Mouse (Mus musculus): ENCODE measurements at regions not wholly inside any gene's neighbourhood (a gene's known extent, or its start where the extent isn't known, plus 50 kb on each side); places are given as distances from the start of the nearest gene placed in this dataset.

DNA sequence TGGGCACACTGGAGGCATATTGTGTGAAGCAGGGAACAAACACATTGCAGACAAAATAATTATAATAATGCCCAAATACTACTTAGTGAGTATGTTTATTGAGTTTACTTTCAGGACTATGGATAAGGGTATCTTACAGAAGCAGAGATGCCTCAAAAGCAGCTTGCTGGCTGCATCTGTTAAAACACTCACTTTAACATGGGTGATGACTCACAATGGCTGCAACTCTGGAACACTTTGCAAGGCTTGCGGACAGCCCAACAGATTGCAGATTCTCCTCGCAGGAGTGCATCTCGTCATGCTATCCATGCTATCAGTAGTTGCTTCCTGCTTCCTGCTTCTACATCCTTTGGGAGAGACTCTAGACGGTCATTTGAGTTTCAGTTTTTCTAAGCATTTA, 373.2 kb upstream of the Arpp21 start:
- ATAC-seq (replicated peaks; ENCODE audit: insufficient number of reproducible peaks, insufficient read depth, low FRiP score, low read depth) = no peak

DNA sequence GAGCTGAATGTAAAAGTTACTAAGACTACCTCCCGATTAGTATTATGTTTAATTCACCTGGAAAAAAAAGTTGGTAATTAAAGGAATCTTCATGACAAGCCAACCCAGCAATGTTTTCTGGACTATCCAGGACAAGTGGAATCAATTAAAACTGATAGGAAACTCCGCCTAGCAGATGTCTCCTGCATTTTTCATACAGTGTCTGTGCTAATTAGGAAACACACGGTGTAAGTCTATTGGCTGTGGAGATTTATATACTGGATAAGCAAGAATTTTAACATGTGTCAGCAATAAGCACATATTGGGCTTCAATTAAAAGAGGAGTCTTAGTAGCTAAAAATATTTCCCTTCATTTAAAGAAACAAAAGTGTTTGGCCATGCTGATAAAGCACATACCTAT, 371.5 kb upstream of the Arpp21 start:
- H3K9ac ChIP-seq = no peak overlapping the region
- no peak overlapping the region for H3K4me2 ChIP-seq
- no peaks in the 10 kb centered on the region for H3K36me3 ChIP-seq
- H3K9me3 ChIP-seq (replicated peaks) = no peaks in the 10 kb centered on the region
- WGBS = 68% methylated on average over 3 of the region's 3 CpGs
- H3K4me3 ChIP-seq = no peak overlapping the region
- H3K4me1 ChIP-seq (replicated peaks) = no peaks in the 10 kb centered on the region
- ATAC-seq (replicated peaks; ENCODE audit: insufficient number of reproducible peaks, insufficient read depth, low FRiP score, low read depth) = no peak
- no peaks in the 10 kb centered on the region for H3K27me3 ChIP-seq
- no peak overlapping the region for H3K27ac ChIP-seq

More for the DNA sequence above, 373.2 kb upstream of the Arpp21 start:
- H3K4me1 ChIP-seq (replicated peaks) = no peaks in the 10 kb centered on the region
- H3K27ac ChIP-seq = no peak overlapping the region
- no peaks in the 10 kb centered on the region for H3K27me3 ChIP-seq
- H3K4me2 ChIP-seq = no peak overlapping the region
- H3K9ac ChIP-seq = no peak overlapping the region
- H3K9me3 ChIP-seq (replicated peaks) = no peaks in the 10 kb centered on the region
- H3K4me3 ChIP-seq = no peak overlapping the region
- WGBS = 46% methylated on average over 4 of the region's 4 CpGs
- H3K36me3 ChIP-seq = no peaks in the 10 kb centered on the region

DNA sequence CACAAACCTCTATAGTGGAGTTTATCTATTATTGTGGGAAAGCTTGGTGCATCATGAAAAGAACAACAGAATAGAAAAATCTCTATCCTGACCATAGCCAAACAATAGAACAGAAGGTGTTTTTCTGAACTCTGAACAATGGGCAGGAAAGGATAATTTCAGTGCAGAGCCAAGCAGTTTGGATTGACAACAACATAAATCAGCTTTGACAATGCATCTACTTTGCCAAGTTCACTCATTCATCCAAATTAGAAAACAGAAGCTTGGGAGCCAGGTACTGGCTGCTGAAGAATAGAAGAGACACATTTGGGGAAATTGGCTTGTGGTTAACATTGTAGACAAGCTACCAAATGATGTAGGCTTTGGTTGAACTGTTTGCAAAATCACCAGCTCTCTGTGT, 360.0 kb upstream of the Arpp21 start:
- Histone ChIP-seq H3K4me2 (no peak overlapping the region), H3K27ac (no peak overlapping the region), H3K4me1 (replicated peaks) (no peaks in the 10 kb centered on the region), H3K9ac (no peak overlapping the region), H3K4me3 (no peak overlapping the region), H3K27me3 (no peaks in the 10 kb centered on the region), H3K9me3 (replicated peaks) (no peaks in the 10 kb centered on the region), H3K36me3 (no peaks in the 10 kb centered on the region)
- ATAC-seq (replicated peaks; ENCODE audit: insufficient number of reproducible peaks, insufficient read depth, low FRiP score, low read depth) = no peak

DNA sequence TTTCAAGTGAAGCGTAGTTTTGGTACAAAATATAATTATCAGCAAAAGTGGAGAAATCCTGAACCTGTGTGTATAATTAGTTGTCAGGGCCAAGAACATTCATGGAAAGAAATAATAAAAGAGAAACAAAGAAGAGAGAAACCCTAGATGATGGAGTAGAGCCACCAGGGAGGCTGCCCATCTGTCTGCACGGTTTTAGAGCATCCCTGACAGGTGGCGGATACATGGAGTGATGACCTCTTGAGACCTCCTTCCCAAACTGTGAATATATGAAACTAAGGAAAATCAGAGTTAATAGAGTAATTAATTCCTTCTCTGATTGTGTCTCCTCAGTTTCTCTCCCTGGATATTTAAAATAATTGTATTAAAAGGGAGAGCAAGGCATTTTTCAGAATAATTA, 354.5 kb upstream of the Arpp21 start:
- H3K9me3 ChIP-seq (replicated peaks) = no peaks in the 10 kb centered on the region
- WGBS = 75% methylated on average over 3 of the region's 3 CpGs
- H3K27me3 ChIP-seq = no peaks in the 10 kb centered on the region
- H3K36me3 ChIP-seq = no peaks in the 10 kb centered on the region
- H3K4me3 ChIP-seq = no peak overlapping the region
- no peak overlapping the region for H3K9ac ChIP-seq
- H3K27ac ChIP-seq = no peak overlapping the region
- no peak for ATAC-seq (replicated peaks; ENCODE audit: insufficient number of reproducible peaks, insufficient read depth, low FRiP score, low read depth)
- no peaks in the 10 kb centered on the region for H3K4me1 ChIP-seq (replicated peaks)
- no peak overlapping the region for H3K4me2 ChIP-seq

DNA sequence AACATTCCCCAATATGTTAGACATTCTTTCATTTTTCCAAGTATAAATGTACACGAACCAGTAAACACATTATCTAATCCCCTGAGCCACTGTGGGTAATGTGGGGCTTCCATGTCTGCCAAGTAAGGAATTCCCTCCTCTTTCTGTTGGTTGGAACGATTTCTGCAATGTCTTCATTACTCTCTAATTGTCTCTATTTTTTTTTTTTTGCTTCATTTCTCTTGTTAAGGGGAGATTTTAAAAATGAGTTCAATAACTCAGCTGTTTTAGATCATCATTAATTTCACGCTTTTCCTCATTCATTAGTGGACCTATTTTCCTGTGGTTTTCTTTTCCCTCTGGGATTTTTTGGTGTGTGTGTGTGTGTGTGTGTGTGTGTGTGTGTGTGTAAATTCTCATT, 337.6 kb upstream of the Arpp21 start:
- Histone ChIP-seq H3K4me3 (no peak overlapping the region), H3K4me1 (replicated peaks) (no peaks in the 10 kb centered on the region), H3K36me3 (no peaks in the 10 kb centered on the region), H3K27ac (no peak overlapping the region), H3K9me3 (replicated peaks) (no peaks in the 10 kb centered on the region), H3K27me3 (no peaks in the 10 kb centered on the region), H3K9ac (no peak overlapping the region), H3K4me2 (no peak overlapping the region)
- ATAC-seq (replicated peaks; ENCODE audit: insufficient number of reproducible peaks, insufficient read depth, low FRiP score, low read depth) = no peak
- WGBS = 61% methylated on average over 3 of the region's 3 CpGs

DNA sequence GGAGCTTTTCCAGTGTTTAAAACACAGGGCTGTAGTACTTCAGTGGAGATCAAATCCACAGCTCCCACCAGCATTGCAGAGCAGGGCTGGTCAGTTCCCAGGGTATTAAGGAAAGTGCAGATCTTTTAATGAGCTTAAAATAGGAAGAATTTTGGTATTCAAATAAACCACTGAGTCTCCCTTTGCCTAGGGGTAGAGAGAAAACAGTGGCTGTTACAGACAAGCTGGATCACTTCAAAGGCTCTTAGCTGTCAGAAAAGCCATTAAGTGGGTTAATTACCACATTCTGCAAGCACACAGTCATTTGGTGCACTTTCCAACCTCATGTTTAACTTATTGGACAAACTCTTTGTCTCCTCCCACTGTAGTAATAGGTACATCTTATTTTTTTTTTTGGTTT, 325.6 kb upstream of the Arpp21 start:
- Histone ChIP-seq H3K36me3 (no peaks in the 10 kb centered on the region), H3K4me1 (replicated peaks) (no peaks in the 10 kb centered on the region), H3K4me3 (no peak overlapping the region), H3K9ac (no peak overlapping the region), H3K27ac (no peak overlapping the region), H3K9me3 (replicated peaks) (no peaks in the 10 kb centered on the region), H3K4me2 (no peak overlapping the region), H3K27me3 (no peaks in the 10 kb centered on the region)
- no peak for ATAC-seq (replicated peaks; ENCODE audit: insufficient number of reproducible peaks, insufficient read depth, low FRiP score, low read depth)

DNA sequence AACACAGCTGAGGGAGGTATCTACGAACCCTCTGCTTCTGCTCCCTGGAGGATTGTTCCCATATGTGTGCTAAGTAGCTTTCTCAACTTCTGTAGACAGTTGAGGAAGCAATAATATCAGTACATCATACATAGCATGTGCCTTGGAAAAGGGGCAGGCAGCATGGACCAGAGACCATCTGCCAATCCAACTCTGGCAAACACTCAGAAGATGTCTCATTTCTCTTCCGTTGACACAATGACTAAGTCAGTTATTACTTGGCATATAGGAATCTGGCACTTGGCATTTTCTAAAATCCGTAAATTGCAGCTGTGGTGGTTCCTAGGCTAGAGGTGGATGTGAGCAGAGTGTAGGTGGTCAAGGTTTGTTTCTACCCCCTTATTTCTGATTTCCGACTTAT, 324.5 kb upstream of the Arpp21 start:
- Histone ChIP-seq H3K27me3 (no peaks in the 10 kb centered on the region), H3K36me3 (no peaks in the 10 kb centered on the region), H3K4me2 (no peak overlapping the region), H3K9ac (no peak overlapping the region), H3K27ac (no peak overlapping the region), H3K4me1 (replicated peaks) (no peaks in the 10 kb centered on the region), H3K9me3 (replicated peaks) (no peaks in the 10 kb centered on the region), H3K4me3 (no peak overlapping the region)
- WGBS = 67% methylated on average over 4 of the region's 4 CpGs
- no peak for ATAC-seq (replicated peaks; ENCODE audit: insufficient number of reproducible peaks, insufficient read depth, low FRiP score, low read depth)

DNA sequence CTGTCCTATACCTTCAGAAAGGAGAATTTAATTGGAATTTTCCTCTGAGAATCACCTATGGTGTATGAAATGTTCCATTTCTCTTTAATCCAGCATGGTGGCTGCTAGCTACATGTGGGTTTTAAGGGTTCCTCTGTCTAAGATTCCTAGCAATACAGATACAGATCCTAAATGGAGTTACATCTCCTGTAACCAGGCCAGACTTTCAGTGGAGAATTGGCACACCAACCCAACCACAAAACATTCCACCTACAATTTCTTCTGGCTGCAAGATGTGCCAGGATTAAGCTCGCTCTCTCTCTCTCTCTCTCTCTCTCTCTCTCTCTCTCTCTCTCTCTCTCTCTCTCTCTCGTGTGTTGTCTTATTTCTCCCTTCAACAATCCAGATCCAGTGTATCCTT, 302.2 kb upstream of the Arpp21 start:
- H3K9ac ChIP-seq = no peak overlapping the region
- H3K4me3 ChIP-seq = no peak overlapping the region
- no peak overlapping the region for H3K27ac ChIP-seq
- no peak overlapping the region for H3K4me2 ChIP-seq
- 60% methylated on average over 2 of the region's 2 CpGs for WGBS
- H3K36me3 ChIP-seq = no peaks in the 10 kb centered on the region
- no peak for ATAC-seq (replicated peaks; ENCODE audit: insufficient number of reproducible peaks, insufficient read depth, low FRiP score, low read depth)
- H3K27me3 ChIP-seq = no peaks in the 10 kb centered on the region
- no peaks in the 10 kb centered on the region for H3K4me1 ChIP-seq (replicated peaks)
- H3K9me3 ChIP-seq (replicated peaks) = no peaks in the 10 kb centered on the region

DNA sequence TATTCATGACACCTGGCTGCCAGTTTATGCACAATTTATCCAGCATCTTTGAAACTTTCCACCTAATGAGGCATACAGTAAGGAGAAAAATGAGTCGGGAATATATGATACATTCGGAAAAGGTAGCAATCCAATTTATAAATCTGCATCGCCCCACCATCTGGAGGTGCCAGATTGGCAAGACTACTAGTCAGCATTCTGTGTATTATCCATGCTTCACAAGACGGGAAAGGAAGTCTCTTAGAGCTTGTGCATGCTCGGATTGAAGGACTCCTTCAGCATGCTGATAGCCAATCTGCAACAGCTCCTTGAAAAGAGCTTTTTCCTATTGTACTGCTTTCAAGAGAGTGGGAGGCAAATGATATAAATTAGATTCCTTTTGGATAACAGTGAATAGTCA, 289.6 kb upstream of the Arpp21 start:
- no peak for ATAC-seq (replicated peaks; ENCODE audit: insufficient number of reproducible peaks, insufficient read depth, low FRiP score, low read depth)
- H3K36me3 ChIP-seq = no peaks in the 10 kb centered on the region
- H3K27me3 ChIP-seq = no peaks in the 10 kb centered on the region
- H3K9ac ChIP-seq = no peak overlapping the region
- no peak overlapping the region for H3K4me3 ChIP-seq
- H3K9me3 ChIP-seq (replicated peaks) = no peaks in the 10 kb centered on the region
- H3K4me1 ChIP-seq (replicated peaks) = no peaks in the 10 kb centered on the region
- no peak overlapping the region for H3K27ac ChIP-seq
- WGBS = 76% methylated on average over 5 of the region's 5 CpGs
- no peak overlapping the region for H3K4me2 ChIP-seq

DNA sequence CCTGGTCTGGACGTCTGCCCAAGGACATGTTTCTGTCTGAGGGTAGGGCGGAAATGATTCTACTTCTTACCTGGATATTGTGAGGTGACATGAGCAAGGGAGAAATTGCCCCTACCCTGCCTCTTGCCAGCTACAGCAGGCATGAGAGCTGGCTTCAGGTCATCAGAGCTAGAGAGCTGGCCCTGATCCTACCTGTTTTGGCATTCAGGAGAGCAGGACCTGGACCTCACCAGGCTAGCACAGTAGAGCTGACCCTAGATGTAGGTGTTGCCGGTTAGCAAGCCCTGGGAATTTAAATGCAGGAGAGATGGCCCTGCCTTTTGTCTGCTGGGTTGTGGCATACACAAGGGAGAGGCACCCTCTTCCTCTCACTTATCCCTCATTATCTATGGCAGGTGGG, 287.5 kb upstream of the Arpp21 start:
- Histone ChIP-seq H3K36me3 (no peaks in the 10 kb centered on the region), H3K9ac (no peak overlapping the region), H3K4me3 (no peak overlapping the region), H3K4me1 (replicated peaks) (no peaks in the 10 kb centered on the region), H3K4me2 (no peak overlapping the region), H3K27ac (no peak overlapping the region), H3K27me3 (no peaks in the 10 kb centered on the region), H3K9me3 (replicated peaks) (no peaks in the 10 kb centered on the region)
- no peak for ATAC-seq (replicated peaks; ENCODE audit: insufficient number of reproducible peaks, insufficient read depth, low FRiP score, low read depth)
- WGBS = 73% methylated on average over 3 of the region's 3 CpGs

DNA sequence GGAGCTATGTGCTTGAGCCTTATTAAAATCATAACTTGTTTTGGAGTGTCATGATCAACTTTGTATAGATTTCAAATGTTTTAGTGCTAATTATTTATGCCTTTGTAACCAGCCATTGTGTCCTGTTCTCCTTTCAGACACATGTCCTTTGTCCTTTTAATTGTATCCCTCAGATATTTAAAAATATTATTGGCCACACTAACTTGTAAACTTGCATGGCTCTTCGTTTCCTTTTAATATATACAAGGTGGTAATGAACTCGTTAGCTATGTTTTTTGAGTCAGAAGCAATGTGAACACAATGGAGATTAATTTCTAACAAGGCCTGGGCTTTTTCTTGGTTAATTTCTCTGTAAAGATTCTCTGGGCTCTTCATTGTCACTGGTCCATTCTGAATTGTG, 275.0 kb upstream of the Arpp21 start:
- no peaks in the 10 kb centered on the region for H3K36me3 ChIP-seq
- 57% methylated on average over 2 of the region's 2 CpGs for WGBS

DNA sequence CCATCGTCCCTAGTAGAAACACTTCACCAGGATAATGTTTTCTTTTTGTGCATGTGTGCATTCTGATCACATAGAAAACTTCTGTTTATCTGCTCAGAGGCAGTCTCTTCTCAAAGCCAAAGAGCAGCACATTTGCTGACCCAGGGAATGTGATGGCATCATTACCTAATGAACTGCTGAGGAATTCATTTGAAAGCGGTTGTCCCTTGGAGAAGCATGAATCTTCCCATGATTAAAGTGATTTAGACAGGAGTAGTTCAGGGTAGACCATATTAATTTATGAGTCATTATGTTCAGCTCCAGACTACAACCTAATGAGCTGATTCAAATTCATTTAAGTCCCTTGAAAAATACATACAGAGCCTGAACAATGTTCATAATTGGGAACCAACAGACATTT, 271.1 kb upstream of the Arpp21 start:
- ATAC-seq (replicated peaks; ENCODE audit: insufficient number of reproducible peaks, insufficient read depth, low FRiP score, low read depth) = no peak
- WGBS = 76% methylated on average over 2 of the region's 2 CpGs
- Histone ChIP-seq H3K36me3 (no peaks in the 10 kb centered on the region), H3K27me3 (no peaks in the 10 kb centered on the region), H3K27ac (no peak overlapping the region), H3K4me2 (no peak overlapping the region), H3K4me1 (replicated peaks) (no peaks in the 10 kb centered on the region), H3K9me3 (replicated peaks) (no peaks in the 10 kb centered on the region), H3K4me3 (no peak overlapping the region), H3K9ac (no peak overlapping the region)

More for the DNA sequence above, 275.0 kb upstream of the Arpp21 start:
- Histone ChIP-seq H3K4me2 (no peak overlapping the region), H3K27me3 (no peaks in the 10 kb centered on the region), H3K9ac (no peak overlapping the region), H3K4me3 (no peak overlapping the region), H3K27ac (no peak overlapping the region), H3K9me3 (replicated peaks) (no peaks in the 10 kb centered on the region), H3K4me1 (replicated peaks) (no peaks in the 10 kb centered on the region)
- ATAC-seq (replicated peaks; ENCODE audit: insufficient number of reproducible peaks, insufficient read depth, low FRiP score, low read depth) = no peak

DNA sequence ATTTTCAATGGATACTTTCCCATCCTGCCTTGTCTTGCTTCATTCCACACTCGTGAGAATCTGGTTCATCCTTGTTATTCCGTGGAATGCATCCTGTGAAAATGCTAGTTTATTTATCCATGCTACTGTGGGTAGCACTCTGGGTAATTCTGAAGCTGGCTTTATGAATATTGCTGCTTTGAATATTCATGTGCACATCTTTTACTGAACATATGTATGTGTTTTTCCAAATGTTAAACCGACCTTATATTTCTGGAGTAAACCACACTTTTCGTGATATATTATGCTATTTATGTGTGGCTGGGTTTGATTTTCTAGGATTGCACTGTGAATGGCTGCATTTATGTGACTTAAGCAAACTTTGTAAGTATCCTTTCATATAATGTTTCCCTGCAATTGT, 262.9 kb upstream of the Arpp21 start:
- Histone ChIP-seq H3K9me3 (replicated peaks) (no peaks in the 10 kb centered on the region), H3K4me1 (replicated peaks) (no peaks in the 10 kb centered on the region), H3K36me3 (no peaks in the 10 kb centered on the region), H3K27ac (no peak overlapping the region), H3K4me2 (no peak overlapping the region), H3K27me3 (no peaks in the 10 kb centered on the region), H3K4me3 (no peak overlapping the region), H3K9ac (no peak overlapping the region)
- WGBS = 77% methylated on average over 4 of the region's 4 CpGs
- ATAC-seq (replicated peaks; ENCODE audit: insufficient number of reproducible peaks, insufficient read depth, low FRiP score, low read depth) = no peak
